Mouse (Mus musculus) midbrain, postnatal 0 days (tissue): ENCODE measurements at regions not wholly inside any gene's neighbourhood (a gene's known extent, or its start where the extent isn't known, plus 50 kb on each side); places are given as distances from the start of the nearest gene placed in this dataset.
"Not testable (repeated sequence)": the region's sequence is repeated elsewhere in the genome, so short reads cannot be mapped to it uniquely, and the experiment has no call there.

Experiments used
- ATAC-seq: fragments of 200-750 bp; cut with Nextera tagmentation; 2 replicates; pipeline ENCODE4 v1.8.0; 2017; ENCODE audit warnings: moderate number of reproducible peaks, mild to moderate bottlenecking, moderate TSS enrichment, moderate library complexity; ENCODE audit not compliant: low FRiP score
- DNase-seq: peaks from one replicate; pipeline ENCODE4 v3.0.0-alpha.2; 2015; ENCODE audit warnings: low spot score
- H3K27ac ChIP-seq: fragments of 300-500 bp; sonication (generic); 2 replicates; pipeline ENCODE4 v1.5.1; 2014; ENCODE audit warnings: low read depth, mild to moderate bottlenecking, low read length, mixed read lengths
- H3K27me3 ChIP-seq: fragments of 300-500 bp; sonication (generic); 2 replicates; pipeline ENCODE4 v1.6.1; 2014; ENCODE audit warnings: low read length, control low read depth, mixed read lengths; ENCODE audit not compliant: insufficient read depth
- H3K36me3 ChIP-seq: fragments of 300-500 bp; sonication (generic); 2 replicates; pipeline ENCODE4 v1.6.1; 2014; ENCODE audit warnings: low read length, control low read depth, mixed read lengths; ENCODE audit not compliant: insufficient read depth
- H3K4me1 ChIP-seq: fragments of 300-500 bp; sonication (generic); 2 replicates; pipeline ENCODE4 v1.6.1; 2014; ENCODE audit warnings: mild to moderate bottlenecking, control low read depth, antibody characterized with exemption, low read length, mixed read lengths; ENCODE audit not compliant: insufficient read depth
- H3K4me2 ChIP-seq: fragments of 300-500 bp; sonication (generic); 2 replicates; pipeline ENCODE4 v1.6.1; 2014; ENCODE audit warnings: low read depth, mild to moderate bottlenecking, low read length, mixed read lengths; ENCODE audit not compliant: poor library complexity, severe bottlenecking
- H3K4me3 ChIP-seq: fragments of 300-500 bp; sonication (generic); 2 replicates; pipeline ENCODE4 v1.5.1; 2014; ENCODE audit warnings: low read depth, mild to moderate bottlenecking, low read length, moderate library complexity
- H3K9ac ChIP-seq: fragments of 300-500 bp; sonication (generic); replicated peaks from 2 replicates; pipeline ENCODE4 v1.6.1; 2014; ENCODE audit warnings: mild to moderate bottlenecking, low read length, moderate library complexity, mixed read lengths; ENCODE audit not compliant: poor library complexity, severe bottlenecking
- H3K9me3 ChIP-seq: fragments of 300-500 bp; sonication (generic); 2 replicates; pipeline ENCODE4 v1.6.1; 2016; ENCODE audit warnings: low read length, control low read depth
- CTCF ChIP-seq: IDR thresholded peaks from 2 replicates; pipeline ENCODE4 v1.5.1; 2016; ENCODE audit warnings: antibody characterized with exemption, mild to moderate bottlenecking
- WGBS: fragments of 180-500 bp; shearing (Covaris S2); extraction: QIAGEN DNeasy Blood & Tissue Kit; methylation state at CpG from one replicate; pipeline ENCODE4 v1.1.7; 2014; 5-methylcytosine and 5-hydroxymethylcytosine counted together

DNA sequence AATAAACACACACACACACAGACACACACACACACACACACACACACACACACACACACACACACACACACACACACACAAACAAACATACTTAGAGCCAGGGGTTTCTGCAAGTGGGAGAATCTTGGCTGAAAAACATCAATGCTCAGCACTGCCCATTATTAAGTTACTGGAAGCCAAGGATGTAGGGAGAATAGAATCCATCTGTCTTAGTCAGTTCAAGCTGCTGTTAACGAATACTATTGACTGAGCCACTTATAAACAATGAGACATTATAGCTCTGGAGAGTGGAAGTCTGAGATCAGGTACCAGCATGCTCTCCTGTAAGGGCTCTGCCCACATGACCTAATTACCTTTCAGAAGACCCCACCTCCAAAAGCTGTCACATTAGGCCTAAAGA lies 87.4 kb downstream of the Fam174b start:
- ATAC-seq (no peak), DNase-seq (peak; percentile 40)
- no peak overlapping the region for H3K4me2 ChIP-seq
- no peaks in the 10 kb centered on the region for H3K27me3 ChIP-seq
- no peak overlapping the region for H3K9ac ChIP-seq
- no peak overlapping the region for H3K4me3 ChIP-seq
- no peak for TF ChIP-seq CTCF
- no peaks in the 10 kb centered on the region for H3K4me1 ChIP-seq
- no peaks in the 10 kb centered on the region for H3K9me3 ChIP-seq
- WGBS, result 63% methylated on average over 1 of the region's 1 CpGs
- no peaks in the 10 kb centered on the region for H3K36me3 ChIP-seq
- H3K27ac ChIP-seq, result no peak overlapping the region

DNA sequence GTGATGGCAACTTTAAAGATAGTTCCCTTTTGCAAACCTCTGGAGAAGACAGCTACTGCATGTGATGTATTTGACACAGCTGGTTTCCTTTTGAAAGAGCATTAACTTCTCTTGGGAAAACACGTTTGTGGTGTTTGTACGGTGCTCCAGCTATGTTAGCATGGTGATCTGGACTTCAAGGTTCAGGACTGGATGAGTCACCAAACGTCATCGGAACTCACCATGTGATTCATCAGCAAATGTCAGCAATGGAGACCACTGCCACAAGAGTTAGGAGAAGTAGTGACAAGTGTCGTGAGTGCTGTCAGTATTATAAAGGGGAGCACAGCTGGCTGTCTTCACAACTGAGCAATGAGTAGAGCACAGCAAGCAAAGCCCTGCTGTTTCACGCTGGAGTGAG lies 90.5 kb downstream of the Fam174b start:
- Histone ChIP-seq H3K36me3 (no peaks in the 10 kb centered on the region), H3K4me2 (no peak overlapping the region), H3K9ac (no peak overlapping the region), H3K27me3 (no peaks in the 10 kb centered on the region), H3K9me3 (no peaks in the 10 kb centered on the region), H3K4me1 (no peaks in the 10 kb centered on the region), H3K4me3 (no peak overlapping the region), H3K27ac (no peak overlapping the region)
- TF ChIP-seq CTCF, result no peak
- ATAC-seq, result no peak
- no peak for DNase-seq
- WGBS, result 81% methylated on average over 6 of the region's 6 CpGs

GRCm38 (mm10) chr7:73840381-73840780 lies 100.3 kb downstream of the Fam174b start:
- WGBS, result 88% methylated on average over 3 of the region's 3 CpGs
- no peak for TF ChIP-seq CTCF
- H3K9me3 ChIP-seq, result no peaks in the 10 kb centered on the region
- H3K27me3 ChIP-seq, result no peaks in the 10 kb centered on the region
- no peaks in the 10 kb centered on the region for H3K4me1 ChIP-seq
- no peak overlapping the region for H3K4me2 ChIP-seq
- no peak overlapping the region for H3K27ac ChIP-seq
- DNase-seq (no peak), ATAC-seq (no peak)
- H3K9ac ChIP-seq, result no peak overlapping the region
- H3K4me3 ChIP-seq, result no peak overlapping the region
- no peaks in the 10 kb centered on the region for H3K36me3 ChIP-seq

DNA sequence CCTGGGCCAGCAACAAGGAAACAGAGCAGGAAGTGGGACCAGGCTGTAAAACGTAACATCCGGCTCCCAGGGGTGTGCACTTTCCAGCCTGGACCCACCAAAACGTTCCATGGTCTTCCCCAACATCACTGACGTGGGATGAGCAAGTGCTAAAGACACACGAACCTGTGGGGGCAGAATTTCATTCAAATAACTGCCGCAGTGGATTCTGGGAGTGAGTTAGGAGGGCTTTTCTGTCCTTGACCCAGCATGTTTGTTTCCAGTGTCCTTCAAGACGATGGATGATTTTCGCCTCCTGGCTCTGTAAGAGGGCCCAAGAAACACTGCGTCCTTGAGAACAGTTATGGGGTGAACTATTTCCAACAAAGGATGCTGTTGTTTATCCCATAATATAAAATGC lies 112.1 kb downstream of the Fam174b start:
- Histone ChIP-seq H3K27ac (no peak overlapping the region), H3K4me1 (no peaks in the 10 kb centered on the region), H3K4me3 (no peak overlapping the region), H3K27me3 (no peaks in the 10 kb centered on the region), H3K9me3 (no peaks in the 10 kb centered on the region), H3K9ac (no peak overlapping the region), H3K4me2 (no peak overlapping the region), H3K36me3 (no peaks in the 10 kb centered on the region)
- DNase-seq, result no peak
- TF ChIP-seq CTCF, result no peak
- no peak for ATAC-seq
- WGBS, result 85% methylated on average over 9 of the region's 9 CpGs

- WGBS, result 68% methylated on average over 3 of the region's 3 CpGs
Observed at GRCm38 (mm10) chr7:73853296-73853950, 113.3 kb downstream of the Fam174b start.

DNA sequence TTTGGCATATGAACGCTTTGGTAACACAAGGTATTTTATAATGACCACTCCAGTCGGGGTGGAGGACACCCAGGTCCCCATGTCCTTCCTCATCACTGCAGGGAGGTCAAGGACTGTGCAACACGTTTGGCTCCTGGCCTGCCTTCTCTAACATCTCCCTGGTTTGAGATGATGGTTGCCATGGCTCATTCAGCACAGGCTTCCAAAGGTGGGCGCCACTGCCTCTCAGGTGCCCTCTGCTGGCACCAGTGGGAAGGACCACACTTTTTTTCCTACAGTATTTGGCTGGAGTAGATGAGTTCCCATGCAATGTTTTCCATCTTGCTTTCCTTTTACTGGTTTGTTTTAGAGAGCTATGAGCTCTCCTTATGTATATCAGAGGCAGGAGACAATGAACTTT lies 115.4 kb downstream of the Fam174b start:
- TF ChIP-seq CTCF, result peak; percentile 80
- Histone ChIP-seq H3K27ac (no peak overlapping the region), H3K36me3 (no peaks in the 10 kb centered on the region), H3K9me3 (no peaks in the 10 kb centered on the region), H3K9ac (no peak overlapping the region), H3K4me3 (no peak overlapping the region), H3K27me3 (no peaks in the 10 kb centered on the region), H3K4me2 (no peak overlapping the region), H3K4me1 (no peaks in the 10 kb centered on the region)
- 53% methylated on average over 4 of the region's 4 CpGs for WGBS
- ATAC-seq, result no peak
- DNase-seq, result peak; percentile 52

More at GRCm38 (mm10) chr7:73853296-73853950, 113.3 kb downstream of the Fam174b start:
- not testable (repeated sequence) for DNase-seq, H3K4me3 ChIP-seq, H3K4me2 ChIP-seq, H3K4me1 ChIP-seq, H3K36me3 ChIP-seq, H3K27me3 ChIP-seq, H3K9me3 ChIP-seq, H3K27ac ChIP-seq, H3K9ac ChIP-seq, ATAC-seq
